Mouse (Mus musculus) neural tube, embryonic 12.5 days (tissue): ENCODE results near the gene Shisa7. TPM values are rescaled to one million over a fixed set of nuclear protein-coding genes. Genes with fewer than 3 reads are reported as not detected.
A peak's percentile ranks its signal among the peaks of the same experiment; 100 is the strongest.
"Not testable (repeated sequence)": the region's sequence is repeated elsewhere in the genome, so short reads cannot be mapped to it uniquely, and the experiment has no call there.

Experiments
- ATAC-seq: fragments of 200-750 bp; cut with Nextera tagmentation; 2 replicates; pipeline ENCODE4 v1.8.0; 2017; ENCODE audit warnings: low read depth, mild to moderate bottlenecking, moderate TSS enrichment, moderate library complexity; ENCODE audit not compliant: low FRiP score
- H3K27ac ChIP-seq: fragments of 300-500 bp; sonication (generic); 2 replicates; pipeline ENCODE4 v1.5.1; 2016
- H3K27me3 ChIP-seq: fragments of 300-500 bp; sonication (generic); replicated peaks from 2 replicates; pipeline ENCODE4 v1.6.1; 2016; ENCODE audit warnings: mild to moderate bottlenecking
- H3K36me3 ChIP-seq: fragments of 300-500 bp; sonication (generic); 2 replicates; pipeline ENCODE4 v1.6.1; 2016; ENCODE audit warnings: mild to moderate bottlenecking
- H3K4me1 ChIP-seq: fragments of 300-500 bp; sonication (generic); 2 replicates; pipeline ENCODE4 v1.6.1; 2016
- H3K4me2 ChIP-seq: fragments of 300-500 bp; sonication (generic); replicated peaks from 2 replicates; pipeline ENCODE4 v1.6.1; 2016; ENCODE audit warnings: mild to moderate bottlenecking
- H3K4me3 ChIP-seq: fragments of 300-500 bp; sonication (generic); 2 replicates; pipeline ENCODE4 v1.5.1; 2016
- H3K9ac ChIP-seq: fragments of 300-500 bp; sonication (generic); 2 replicates; pipeline ENCODE4 v1.6.1; 2016; ENCODE audit warnings: mild to moderate bottlenecking
- H3K9me3 ChIP-seq: fragments of 300-500 bp; sonication (generic); 2 replicates; pipeline ENCODE4 v1.6.1; 2016; ENCODE audit warnings: mild to moderate bottlenecking
- WGBS: fragments of 180-500 bp; shearing (Covaris S2); methylation state at CpG from one replicate; pipeline ENCODE4 v1.1.7; 2016; 5-methylcytosine and 5-hydroxymethylcytosine counted together
- polyA plus RNA-seq: library from polyadenylated mRNA; unstranded; fragments of >200 nt; fragmentation: Nextera tagmentation; extraction: Ambion mirVana; gene quantifications from 2 replicates; pipeline ENCODE4 v1.2.1, GENCODE M21; 2016

Shisa7 gene
- polyA plus RNA-seq, 1 experiment from 2014 or later = 6.5 TPM

DNA sequence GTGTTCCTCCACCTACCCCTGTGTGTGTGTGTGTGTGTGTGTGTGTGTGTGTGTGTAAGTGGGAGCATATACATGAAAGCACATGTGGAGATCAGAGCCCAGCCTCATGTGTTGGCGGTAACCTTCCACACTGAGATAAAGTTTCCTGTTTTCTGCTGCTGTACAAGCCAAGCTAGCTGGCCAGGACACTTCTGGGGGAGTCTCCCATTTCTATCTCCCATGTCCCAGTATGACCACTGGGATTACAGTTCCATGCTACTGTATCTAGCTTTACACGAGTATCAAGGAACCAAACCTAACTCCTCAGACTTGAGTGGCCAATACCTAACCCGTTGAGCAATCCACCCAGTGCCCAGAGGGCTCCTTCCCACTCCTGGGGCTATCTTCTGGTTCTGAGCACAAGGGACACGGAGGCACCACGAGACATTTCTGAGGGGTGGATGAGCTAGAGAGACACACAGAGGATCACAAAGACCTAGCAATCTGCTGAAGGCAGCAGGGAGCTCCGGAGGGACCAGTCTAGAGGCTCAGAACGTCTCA is 19.1 kb upstream of the Shisa7 start:
- no peak overlapping the region for H3K9ac ChIP-seq
- H3K9me3 ChIP-seq = no peaks in the 10 kb centered on the region
- H3K27me3 ChIP-seq = no peaks in the 10 kb centered on the region
- no peak for ATAC-seq
- H3K36me3 ChIP-seq = no peaks in the 10 kb centered on the region
- no peak overlapping the region for H3K4me2 ChIP-seq
- no peak overlapping the region for H3K27ac ChIP-seq
- 74% methylated on average over 7 of the region's 7 CpGs for whole genome bisulfite sequencing
- peaks cover 9% of the 10 kb centered on the region for H3K4me1 ChIP-seq
- no peak overlapping the region for H3K4me3 ChIP-seq

DNA sequence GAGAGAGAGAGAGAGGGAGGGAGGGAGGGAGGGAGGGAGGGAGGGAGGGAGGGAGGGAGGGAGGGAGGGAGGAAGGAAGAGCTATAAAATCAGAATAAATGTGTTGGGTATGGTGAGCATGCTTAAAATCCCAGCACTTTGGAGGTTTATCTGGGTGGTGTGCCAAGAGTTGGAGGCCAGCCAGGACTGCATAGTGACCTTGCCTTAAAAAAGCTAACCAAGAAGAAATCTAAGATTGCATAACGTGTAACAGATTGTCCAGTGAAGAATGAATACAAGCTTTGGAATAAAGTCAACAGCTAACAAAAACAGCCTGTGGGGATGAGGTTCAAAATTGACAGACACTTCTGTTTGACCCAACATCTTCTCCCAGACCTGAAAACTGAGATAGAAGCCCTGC is 18.5 kb upstream of the Shisa7 start:
- no peak overlapping the region for H3K4me2 ChIP-seq
- WGBS = 76% methylated on average over 1 of the region's 1 CpGs
- H3K36me3 ChIP-seq = no peaks in the 10 kb centered on the region
- no peak overlapping the region for H3K4me3 ChIP-seq
- H3K27me3 ChIP-seq = no peaks in the 10 kb centered on the region
- no peaks in the 10 kb centered on the region for H3K9me3 ChIP-seq
- no peak overlapping the region for H3K9ac ChIP-seq
- peaks cover 9% of the 10 kb centered on the region for H3K4me1 ChIP-seq
- no peak for ATAC-seq
- H3K27ac ChIP-seq = no peak overlapping the region

DNA sequence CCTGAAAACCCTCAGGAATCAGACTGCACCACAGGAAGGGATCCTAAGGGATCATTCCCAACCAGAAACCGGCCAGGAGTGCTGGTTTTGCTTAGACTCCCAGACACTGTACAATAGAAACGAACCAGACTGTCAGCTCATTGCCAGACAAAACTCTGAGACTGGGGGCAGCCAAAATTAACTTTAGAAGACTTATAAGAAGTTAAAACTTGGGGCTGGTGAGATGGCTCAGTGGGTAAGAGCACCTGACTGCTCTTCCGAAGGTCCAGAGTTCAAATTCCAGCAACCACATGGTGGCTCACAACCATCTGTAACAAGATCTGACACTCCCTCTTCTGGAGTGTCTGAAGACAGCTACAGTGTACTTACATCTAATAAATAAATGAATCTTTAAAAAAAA is 16.4 kb upstream of the Shisa7 start:
- WGBS = 72% methylated on average over 3 of the region's 3 CpGs
- H3K4me2 ChIP-seq, H3K27me3 ChIP-seq, H3K4me3 ChIP-seq, H3K4me1 ChIP-seq, H3K36me3 ChIP-seq, H3K27ac ChIP-seq, H3K9ac ChIP-seq, ATAC-seq, H3K9me3 ChIP-seq: not testable (repeated sequence)

DNA sequence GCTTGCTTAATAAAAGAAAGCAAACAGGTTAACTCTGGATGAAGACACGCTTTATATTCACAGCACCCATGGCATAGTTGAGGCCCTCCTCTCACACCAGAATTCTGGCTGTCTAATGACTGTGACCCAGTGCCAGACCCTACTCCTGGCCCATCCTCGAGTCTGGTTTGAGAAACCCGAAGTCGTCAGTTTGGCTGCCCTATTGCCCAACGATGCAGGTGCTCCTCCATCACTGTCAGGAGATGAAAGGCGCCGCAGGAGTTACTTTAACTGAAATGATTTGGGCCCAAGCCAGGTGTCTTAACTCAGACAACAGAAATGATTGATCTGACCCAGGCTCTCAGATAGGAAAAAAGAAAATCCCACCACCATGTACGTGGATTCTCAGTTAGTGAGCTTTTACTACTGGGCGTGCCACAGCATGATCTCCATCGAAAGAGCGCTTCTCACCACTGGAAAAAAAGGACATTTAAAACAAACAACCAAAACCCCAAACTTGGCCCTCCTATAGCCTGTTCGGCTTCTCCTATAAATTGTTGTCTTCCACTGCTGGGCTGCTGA is 15.0 kb upstream of the Shisa7 start:
- no peak for ATAC-seq
- 73% methylated on average over 12 of the region's 12 CpGs for WGBS
- no peak overlapping the region for H3K9ac ChIP-seq
- no peak overlapping the region for H3K4me3 ChIP-seq
- H3K4me1 ChIP-seq = no peaks in the 10 kb centered on the region
- no peak overlapping the region for H3K4me2 ChIP-seq
- H3K9me3 ChIP-seq = no peaks in the 10 kb centered on the region
- no peaks in the 10 kb centered on the region for H3K36me3 ChIP-seq
- no peaks in the 10 kb centered on the region for H3K27me3 ChIP-seq
- no peak overlapping the region for H3K27ac ChIP-seq

DNA sequence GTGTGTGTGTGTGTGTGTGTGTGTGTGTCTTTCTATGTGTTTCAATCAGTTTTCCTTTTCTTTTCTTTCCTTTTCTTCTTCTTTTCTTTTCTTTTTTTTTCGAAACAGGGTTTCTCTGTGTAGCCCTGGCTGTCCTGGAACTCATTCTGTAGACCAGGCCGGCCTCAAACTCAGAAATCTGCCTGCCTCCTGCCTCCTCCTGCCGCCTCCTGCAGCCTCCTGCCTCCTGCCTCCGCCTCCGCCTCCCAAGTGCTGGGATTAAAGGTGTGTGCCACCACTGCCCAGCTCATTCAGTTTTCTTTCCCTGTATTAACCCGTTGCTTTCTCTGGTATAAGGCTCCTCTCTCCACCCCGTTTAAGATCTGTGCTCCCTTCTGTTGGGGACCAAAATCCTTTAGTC is 12.8 kb upstream of the Shisa7 start:
- no peaks in the 10 kb centered on the region for H3K9me3 ChIP-seq
- H3K4me3 ChIP-seq = no peak overlapping the region
- no peaks in the 10 kb centered on the region for H3K4me1 ChIP-seq
- H3K9ac ChIP-seq = no peak overlapping the region
- H3K27ac ChIP-seq = no peak overlapping the region
- no peaks in the 10 kb centered on the region for H3K27me3 ChIP-seq
- no peaks in the 10 kb centered on the region for H3K36me3 ChIP-seq
- H3K4me2 ChIP-seq = no peak overlapping the region
- ATAC-seq = no peak
- 68% methylated on average over 7 of the region's 7 CpGs for WGBS

DNA sequence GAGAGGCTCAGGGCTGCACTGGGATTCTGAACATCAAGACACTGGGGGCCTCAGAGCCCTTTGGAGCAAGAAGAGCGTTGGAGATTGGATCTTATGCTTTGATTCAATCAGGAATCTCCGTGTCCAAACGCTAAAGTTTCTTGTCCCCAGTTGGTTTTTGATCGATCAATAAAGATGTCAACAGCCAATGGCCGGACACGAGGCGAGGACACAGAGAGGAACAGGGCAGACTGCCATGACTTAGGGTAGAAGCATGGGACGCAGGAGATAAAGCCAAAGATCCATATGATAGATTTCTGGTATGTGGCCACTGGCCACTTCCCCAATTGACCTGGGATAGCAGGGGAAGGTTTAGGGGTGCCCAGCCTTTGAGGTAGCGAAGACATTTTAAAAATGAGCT is 12.0 kb upstream of the Shisa7 start:
- H3K9ac ChIP-seq = no peak overlapping the region
- H3K27me3 ChIP-seq = no peaks in the 10 kb centered on the region
- no peak overlapping the region for H3K4me2 ChIP-seq
- H3K27ac ChIP-seq = no peak overlapping the region
- WGBS = 86% methylated on average over 9 of the region's 9 CpGs
- H3K9me3 ChIP-seq = no peaks in the 10 kb centered on the region
- no peak for ATAC-seq
- no peaks in the 10 kb centered on the region for H3K36me3 ChIP-seq
- H3K4me3 ChIP-seq = no peak overlapping the region
- no peaks in the 10 kb centered on the region for H3K4me1 ChIP-seq

DNA sequence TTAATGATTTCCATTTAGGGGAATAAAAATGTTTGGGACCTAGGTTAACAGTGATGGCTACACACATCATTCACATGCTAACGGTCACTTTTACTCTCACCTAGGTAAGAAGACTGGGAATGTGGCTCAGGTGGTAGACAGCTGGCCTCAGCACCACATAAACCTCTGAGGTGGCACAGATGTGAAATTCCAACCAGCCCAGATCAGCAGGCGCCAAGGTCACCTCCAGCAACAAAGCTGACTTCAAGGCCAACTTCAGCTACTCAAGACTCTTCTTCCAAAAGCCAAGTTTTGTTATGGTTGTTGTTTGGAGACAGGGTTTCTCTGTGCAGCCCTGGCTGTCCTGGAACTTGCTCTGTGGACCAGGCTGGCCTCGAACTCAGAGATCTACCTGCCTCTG is 9.1 kb upstream of the Shisa7 start:
- no peaks in the 10 kb centered on the region for H3K9me3 ChIP-seq
- H3K9ac ChIP-seq = no peak overlapping the region
- no peaks in the 10 kb centered on the region for H3K4me1 ChIP-seq
- no peaks in the 10 kb centered on the region for H3K27me3 ChIP-seq
- no peaks in the 10 kb centered on the region for H3K36me3 ChIP-seq
- WGBS = 86% methylated on average over 3 of the region's 3 CpGs
- no peak overlapping the region for H3K27ac ChIP-seq
- no peak for ATAC-seq
- no peak overlapping the region for H3K4me2 ChIP-seq
- no peak overlapping the region for H3K4me3 ChIP-seq

DNA sequence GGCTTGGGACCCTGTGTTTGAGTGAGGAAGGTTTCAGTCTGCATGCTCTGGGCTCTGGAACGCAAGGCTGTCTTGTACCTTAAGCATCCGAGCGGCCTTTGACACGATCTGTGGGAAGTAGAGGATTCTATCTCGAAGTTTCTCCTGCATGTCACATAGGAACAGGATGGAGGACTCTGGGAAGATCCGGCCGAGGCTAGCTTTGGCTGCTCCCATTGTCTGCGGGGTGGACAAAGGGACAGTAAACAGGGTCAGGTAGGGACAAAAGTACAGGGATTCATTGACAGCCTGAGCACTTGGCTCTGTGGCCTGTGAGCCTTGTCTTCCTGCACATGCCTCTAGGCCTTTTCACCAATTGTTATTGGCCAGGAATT is 6.8 kb upstream of the Shisa7 start:
- Histone ChIP-seq H3K9me3 (no peaks in the 10 kb centered on the region), H3K9ac (no peak overlapping the region), H3K4me1 (no peaks in the 10 kb centered on the region), H3K27ac (no peak overlapping the region), H3K4me2 (no peak overlapping the region), H3K27me3 (no peaks in the 10 kb centered on the region), H3K36me3 (no peaks in the 10 kb centered on the region), H3K4me3 (no peak overlapping the region)
- ATAC-seq = no peak
- 68% methylated on average over 8 of the region's 8 CpGs for WGBS

DNA sequence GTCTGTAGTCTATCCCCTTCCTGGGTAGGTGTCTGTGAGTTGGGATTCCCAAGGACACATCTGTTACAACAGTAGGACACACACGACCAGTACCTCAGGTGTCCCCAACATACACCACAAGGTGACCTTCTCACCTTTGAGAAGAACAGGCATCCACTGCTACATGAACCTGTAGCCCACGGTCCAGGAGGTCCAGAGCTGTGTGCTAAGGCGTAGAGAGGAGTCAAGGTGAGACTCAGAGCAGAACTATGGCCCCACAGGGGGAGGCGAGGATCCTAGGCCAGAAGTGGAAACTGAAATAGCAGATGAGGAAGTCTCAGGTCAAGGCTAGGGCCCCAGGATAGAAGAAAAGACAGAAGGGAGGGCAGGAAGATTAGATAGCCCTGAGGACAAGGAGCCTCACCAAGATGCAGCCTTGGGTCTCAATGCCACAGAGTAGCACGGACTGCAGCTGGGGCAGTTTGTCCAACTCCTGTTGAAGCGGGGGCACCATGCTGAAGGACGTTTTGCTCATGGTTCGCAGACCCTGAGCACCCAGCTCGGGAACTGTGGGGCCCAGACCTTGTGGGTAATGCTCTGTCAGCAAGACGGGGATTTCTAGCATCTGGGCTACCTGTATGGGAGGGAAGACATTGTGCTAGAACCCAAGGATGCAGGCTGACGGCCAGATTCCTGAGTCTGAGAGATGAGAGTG is 6.3 kb upstream of the Shisa7 start:
- ATAC-seq = no peak
- H3K9me3 ChIP-seq = no peaks in the 10 kb centered on the region
- 79% methylated on average over 11 of the region's 11 CpGs for WGBS
- no peaks in the 10 kb centered on the region for H3K36me3 ChIP-seq
- no peak overlapping the region for H3K27ac ChIP-seq
- H3K27me3 ChIP-seq = no peaks in the 10 kb centered on the region
- no peak overlapping the region for H3K4me2 ChIP-seq
- no peak overlapping the region for H3K4me3 ChIP-seq
- no peaks in the 10 kb centered on the region for H3K4me1 ChIP-seq
- no peak overlapping the region for H3K9ac ChIP-seq

DNA sequence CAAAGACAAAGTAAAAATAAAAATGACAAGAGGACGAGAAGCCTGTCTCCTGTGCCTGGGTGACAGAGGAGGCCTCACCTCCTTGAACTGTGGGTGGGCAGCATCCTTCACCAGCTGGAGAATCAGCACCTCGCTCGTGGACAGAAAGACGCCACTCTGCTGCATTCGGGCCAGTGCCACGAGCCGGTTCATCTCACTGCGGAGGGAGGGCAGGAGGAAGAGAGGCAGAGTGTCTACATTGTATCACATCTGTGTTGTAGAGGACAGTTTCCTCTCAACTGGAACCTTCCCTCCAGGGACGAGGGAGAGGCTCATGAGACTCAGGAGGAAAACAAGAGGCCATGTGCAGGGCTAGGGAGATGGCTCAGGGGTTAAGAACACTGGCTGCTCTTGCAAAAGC is 4.9 kb upstream of the Shisa7 start:
- 0 out of 2 replicates have a peak, but pooled peaks cover 4% of the 10 kb centered on the region for H3K4me1 ChIP-seq
- H3K4me2 ChIP-seq = no peak overlapping the region
- H3K27me3 ChIP-seq = no peaks in the 10 kb centered on the region
- 63% methylated on average over 9 of the region's 9 CpGs for WGBS
- no peak overlapping the region for H3K4me3 ChIP-seq
- ATAC-seq = no peak
- H3K36me3 ChIP-seq = no peaks in the 10 kb centered on the region
- H3K9me3 ChIP-seq = no peaks in the 10 kb centered on the region
- H3K27ac ChIP-seq = no peak overlapping the region
- H3K9ac ChIP-seq = no peak overlapping the region

DNA sequence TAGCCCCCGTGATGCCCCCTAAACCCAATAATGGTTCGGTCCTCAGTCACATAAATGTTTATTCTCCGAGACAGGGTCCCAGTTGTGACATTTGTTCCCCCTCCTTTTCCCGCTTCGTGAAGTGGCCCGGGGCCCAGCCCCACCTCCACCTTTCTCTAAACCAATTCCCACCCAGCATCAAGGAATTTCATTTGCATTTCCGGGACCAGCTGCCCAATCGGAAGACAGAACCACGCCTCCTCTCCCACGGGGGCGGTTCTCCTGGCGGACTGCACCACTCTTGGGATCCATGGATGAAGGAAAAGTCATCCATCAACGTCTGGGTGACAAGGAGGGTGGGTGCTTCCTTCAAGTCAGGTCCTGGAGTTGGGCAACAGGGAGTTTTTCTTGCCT is 417 bp upstream of the Shisa7 start:
- H3K9ac ChIP-seq = peak overlapping the region; percentile 65
- peak; percentile 80 for ATAC-seq
- peak overlapping the region; percentile 93 for H3K4me2 ChIP-seq
- peak overlapping the region; percentile 46 for H3K4me3 ChIP-seq
- no peaks in the 10 kb centered on the region for H3K36me3 ChIP-seq
- H3K4me1 ChIP-seq = peaks cover 30% of the 10 kb centered on the region
- peaks cover 26% of the 10 kb centered on the region for H3K27me3 ChIP-seq
- no peak overlapping the region for H3K27ac ChIP-seq
- under 1% methylated on average over 13 of the region's 13 CpGs for WGBS
- H3K9me3 ChIP-seq = no peaks in the 10 kb centered on the region

DNA sequence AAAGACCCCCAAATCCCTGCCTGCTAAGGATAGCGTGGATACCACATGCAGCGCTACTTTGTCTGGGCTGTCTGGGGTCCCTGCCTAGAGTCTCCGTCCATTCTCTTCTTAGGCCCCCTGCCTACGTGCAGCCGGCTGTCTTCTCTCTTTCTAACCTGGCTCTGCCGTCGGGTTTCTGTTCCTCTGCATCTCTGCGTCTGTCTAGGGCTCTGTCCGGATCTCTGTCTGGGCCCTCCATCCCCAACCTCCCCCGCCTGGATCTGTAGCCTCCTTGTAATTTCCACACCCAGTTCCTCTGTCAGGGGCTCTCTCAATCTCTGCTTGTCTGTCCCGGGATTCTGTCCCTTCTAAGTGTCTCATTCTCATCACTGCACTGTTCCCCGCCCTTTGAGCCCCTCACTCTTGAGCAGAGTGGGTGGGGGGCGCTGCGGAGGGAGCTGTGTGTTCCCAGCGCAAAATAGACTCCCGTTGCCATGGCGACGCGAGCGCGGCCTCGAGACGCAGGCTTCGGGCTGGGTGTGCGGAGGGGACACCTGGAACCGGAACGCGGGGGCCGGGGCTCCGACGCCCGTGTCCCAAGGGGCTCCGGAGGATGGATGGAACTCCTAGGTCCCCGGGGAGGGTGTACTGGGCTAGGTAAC is 772 bp downstream of the Shisa7 start:
- H3K9ac ChIP-seq = peak overlapping the region; percentile 65
- H3K4me3 ChIP-seq = peak overlapping the region; percentile 46
- H3K27ac ChIP-seq = no peak overlapping the region
- no peaks in the 10 kb centered on the region for H3K36me3 ChIP-seq
- peak overlapping the region; percentile 93 for H3K4me2 ChIP-seq
- WGBS = under 1% methylated on average over 34 of the region's 34 CpGs
- H3K4me1 ChIP-seq = peaks cover 30% of the 10 kb centered on the region
- no peaks in the 10 kb centered on the region for H3K9me3 ChIP-seq
- peak; percentile 60 for ATAC-seq
- peaks cover 26% of the 10 kb centered on the region for H3K27me3 ChIP-seq
